Mouse (Mus musculus): ENCODE results near the gene Ank3.

DNA sequence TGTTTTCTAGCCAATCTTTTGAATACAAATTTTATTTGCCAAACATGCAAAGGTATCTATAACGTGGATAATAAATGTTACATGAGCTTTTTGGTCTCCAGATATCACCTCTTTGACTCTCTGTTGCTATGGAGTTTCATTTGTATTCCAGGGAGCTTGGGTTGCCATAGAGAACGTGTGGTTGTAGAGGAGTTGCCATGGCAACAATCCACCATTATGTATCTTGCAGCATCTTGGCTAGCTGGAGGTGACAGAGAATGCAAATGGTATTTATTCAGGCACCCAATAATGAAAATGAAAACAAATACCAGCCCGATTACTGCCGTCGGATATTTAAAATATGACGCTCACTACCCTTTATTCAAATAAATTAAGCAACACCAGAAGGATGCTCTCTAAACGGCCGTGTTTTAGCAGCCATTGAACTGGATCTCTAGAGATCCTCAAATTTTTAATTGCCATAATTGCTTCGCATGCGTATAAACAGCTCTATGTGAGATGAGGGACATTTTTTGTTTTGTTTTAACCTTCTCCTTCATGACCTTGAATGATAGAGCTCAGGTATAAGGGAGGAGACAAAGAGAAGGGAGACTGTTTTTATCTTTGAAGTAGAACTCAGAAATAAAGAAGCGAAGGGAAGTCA, 67.1 kb downstream of the Ank3 start:
- TF ChIP-seq CTCF (IDR thresholded peaks at IDR 0.05) (no peak), EP300 (IDR thresholded peaks at IDR 0.05) (no peak)

Data from lung, postnatal 0 days (tissue).